25 mouse cellular contexts compared by ENCODE assay signal in the genomic region with DNA sequence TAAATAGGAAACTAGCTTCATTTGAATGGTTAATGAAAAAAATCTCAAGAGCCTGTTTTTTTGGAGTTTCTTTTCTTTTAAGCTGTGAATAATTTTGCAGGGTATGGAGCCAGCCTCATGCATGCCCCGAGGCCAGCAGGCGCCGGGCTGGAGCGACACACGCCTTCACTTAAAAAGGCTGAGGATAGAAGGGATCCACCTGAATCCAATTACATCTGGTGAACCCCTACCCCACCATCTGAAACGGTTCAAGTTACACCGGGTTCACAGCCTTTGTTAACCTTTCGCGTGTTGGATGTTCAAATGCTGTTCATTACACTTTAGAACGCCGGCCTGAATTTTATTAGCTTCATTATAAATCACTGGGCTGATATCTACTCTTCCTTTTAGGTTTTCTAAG.
DNase-seq lines count a peak whose midpoint lies in the region; ATAC-seq and TF ChIP-seq lines count a peak whose summit lies in the region.
"Had no signal": no experiment of that assay in that cellular context is flagged by ENCODE, and none has a peak within 500 bp of the region (broad histone marks: within the 10 kb centered on the region; RNA-seq: fewer than 3 reads in every experiment).

No protein-coding gene starts in this region.

- no peak overlapping the region for H3K4me2 ChIP-seq in hindbrain, embryonic 12.5 days (replicated peaks)
- H3K4me2 ChIP-seq in neural tube, embryonic 15.5 days = no peak overlapping the region
- H3K4me2 ChIP-seq in liver, postnatal 0 days (ENCODE audit: low read depth, low read length) = no peak overlapping the region
- H3K4me2 ChIP-seq: forebrain, embryonic 15.5 days; intestine, embryonic 15.5 days; liver, embryonic 13.5 days; lung, embryonic 15.5 days; midbrain, embryonic 11.5 days; neural tube, embryonic 13.5 days had no signal

- no peak for TF ChIP-seq CTCF in liver, postnatal 0 days (IDR thresholded peaks at IDR 0.05; ENCODE audit: low read depth)

- H3K9ac ChIP-seq in hindbrain, embryonic 12.5 days = no peak overlapping the region
- H3K9ac ChIP-seq in neural tube, embryonic 15.5 days (replicated peaks) = no peak overlapping the region
- H3K9ac ChIP-seq in liver, postnatal 0 days (replicated peaks) = no peak overlapping the region
- H3K9ac ChIP-seq: forebrain, embryonic 15.5 days; intestine, embryonic 15.5 days; liver, embryonic 13.5 days; lung, embryonic 15.5 days; neural tube, embryonic 13.5 days had no signal

- H3K4me3 ChIP-seq in hindbrain, embryonic 10.5 days = no peak overlapping the region
- no peak overlapping the region for H3K4me3 ChIP-seq in hindbrain, embryonic 12.5 days
- no peak overlapping the region for H3K4me3 ChIP-seq in neural tube, embryonic 15.5 days (replicated peaks)
- H3K4me3 ChIP-seq in limb, embryonic 10.5 days = no peak overlapping the region
- H3K4me3 ChIP-seq in liver, postnatal 0 days (ENCODE audit: low read depth, low read length) = no peak overlapping the region
- H3K4me3 ChIP-seq: forebrain, embryonic 15.5 days; gastrocnemius, adult 2 months; intestine, embryonic 15.5 days; left cerebral cortex, adult 2 months; liver, embryonic 13.5 days; lung, embryonic 15.5 days; neural tube, embryonic 13.5 days had no signal

- H3K27me3 ChIP-seq in hindbrain, embryonic 10.5 days (ENCODE audit: insufficient read depth, poor library complexity, severe bottlenecking) = peaks cover 8% of the 10 kb centered on the region; the same call in 1 of the 2 replicates
- H3K27me3 ChIP-seq in hindbrain, embryonic 12.5 days = no peaks in the 10 kb centered on the region
- no peaks in the 10 kb centered on the region for H3K27me3 ChIP-seq in neural tube, embryonic 15.5 days (replicated peaks)
- peaks cover 18% of the 10 kb centered on the region; the same call in 1 of the 2 replicates for H3K27me3 ChIP-seq in limb, embryonic 10.5 days (ENCODE audit: low read depth, poor library complexity, severe bottlenecking)
- H3K27me3 ChIP-seq in liver, postnatal 0 days (ENCODE audit: insufficient read depth, low read length) = no peaks in the 10 kb centered on the region
- H3K27me3 ChIP-seq: forebrain, embryonic 15.5 days; intestine, embryonic 15.5 days; liver, embryonic 13.5 days; lung, embryonic 15.5 days; neural tube, embryonic 13.5 days had no signal

- no peak for ATAC-seq in hindbrain, embryonic 12.5 days (ENCODE audit: low FRiP score)
- ATAC-seq in neural tube, embryonic 15.5 days (ENCODE audit: low FRiP score) = no peak
- ATAC-seq in liver, postnatal 0 days = no peak
- ATAC-seq: activated CD4-positive, CD25-positive, alpha-beta regulatory T cell, adult 4 months; forebrain, embryonic 15.5 days; intestine, embryonic 15.5 days had no signal

- H3K9me3 ChIP-seq in hindbrain, embryonic 10.5 days = peaks cover 6% of the 10 kb centered on the region; the same call in 1 of the 2 replicates
- peaks cover 8% of the 10 kb centered on the region for H3K9me3 ChIP-seq in hindbrain, embryonic 12.5 days (replicated peaks)
- H3K9me3 ChIP-seq in neural tube, embryonic 15.5 days (replicated peaks) = no peaks in the 10 kb centered on the region
- H3K9me3 ChIP-seq in limb, embryonic 10.5 days (replicated peaks) = no peaks in the 10 kb centered on the region
- peaks cover under 1% of the 10 kb centered on the region; the same call in 1 of the 2 replicates for H3K9me3 ChIP-seq in liver, postnatal 0 days (ENCODE audit: low read length)
- H3K9me3 ChIP-seq: forebrain, embryonic 15.5 days; intestine, embryonic 15.5 days; lung, embryonic 15.5 days had no signal

- H3K27ac ChIP-seq in hindbrain, embryonic 10.5 days = no peak overlapping the region
- H3K27ac ChIP-seq in hindbrain, embryonic 12.5 days = no peak overlapping the region
- H3K27ac ChIP-seq in neural tube, embryonic 15.5 days (replicated peaks) = no peak overlapping the region
- no peak overlapping the region for H3K27ac ChIP-seq in limb, embryonic 10.5 days
- no peak overlapping the region for H3K27ac ChIP-seq in liver, postnatal 0 days (ENCODE audit: low read depth)
- H3K27ac ChIP-seq: forebrain, embryonic 15.5 days; gastrocnemius, adult 2 months; intestine, embryonic 15.5 days; left cerebral cortex, adult 2 months; liver, embryonic 13.5 days; lung, embryonic 15.5 days; neural tube, embryonic 13.5 days had no signal

- WGBS in hindbrain, embryonic 10.5 days = 59% methylated on average over 11 of the region's 11 CpGs
- WGBS in hindbrain, embryonic 12.5 days = 63% methylated on average over 11 of the region's 11 CpGs
- 61% methylated on average over 11 of the region's 11 CpGs for WGBS in neural tube, embryonic 15.5 days
- 7% methylated on average over 11 of the region's 11 CpGs for WGBS in limb, embryonic 10.5 days
- WGBS in liver, postnatal 0 days (ENCODE audit: insufficient replicate concordance) = 72% methylated on average over 11 of the region's 11 CpGs

- no peak for TF ChIP-seq EP300 in liver, postnatal 0 days (IDR thresholded peaks at IDR 0.05; ENCODE audit: low read depth)

- 0 out of 2 replicates have a peak, but pooled peaks cover 5% of the 10 kb centered on the region for H3K4me1 ChIP-seq in hindbrain, embryonic 10.5 days (replicated peaks)
- H3K4me1 ChIP-seq in hindbrain, embryonic 12.5 days = peaks cover 3% of the 10 kb centered on the region; the same call in 1 of the 2 replicates
- peaks cover 11% of the 10 kb centered on the region for H3K4me1 ChIP-seq in neural tube, embryonic 15.5 days
- peaks cover 29% of the 10 kb centered on the region for H3K4me1 ChIP-seq in limb, embryonic 10.5 days
- H3K4me1 ChIP-seq in liver, postnatal 0 days (ENCODE audit: insufficient read depth) = no peaks in the 10 kb centered on the region
- H3K4me1 ChIP-seq: forebrain, embryonic 15.5 days; intestine, embryonic 15.5 days; liver, embryonic 13.5 days had no signal

- no peaks in the 10 kb centered on the region for H3K36me3 ChIP-seq in hindbrain, embryonic 10.5 days
- H3K36me3 ChIP-seq in hindbrain, embryonic 12.5 days = no peaks in the 10 kb centered on the region
- no peaks in the 10 kb centered on the region for H3K36me3 ChIP-seq in neural tube, embryonic 15.5 days
- H3K36me3 ChIP-seq in limb, embryonic 10.5 days = peaks cover 8% of the 10 kb centered on the region; the same call in 1 of the 2 replicates
- H3K36me3 ChIP-seq in liver, postnatal 0 days (replicated peaks; ENCODE audit: insufficient read depth, low read length) = no peaks in the 10 kb centered on the region
- H3K36me3 ChIP-seq: forebrain, embryonic 15.5 days; G1E; intestine, embryonic 15.5 days; liver, embryonic 13.5 days; lung, embryonic 15.5 days; neural tube, embryonic 13.5 days had no signal

- peak; percentile 47 for DNase-seq in hindbrain, embryonic 10.5 days (ENCODE audit: low spot score)
- peak; percentile 33 for DNase-seq in neural tube, embryonic 10.5 days (ENCODE audit: extremely low spot score, low spot score)
- peak; percentile 85 for DNase-seq in limb, embryonic 10.5 days (ENCODE audit: low spot score)
- no peak for DNase-seq in frontal cortex, postnatal 25 days (ENCODE audit: low spot score in 2 of 2)
- no peak for DNase-seq in liver, postnatal 0 days
- no peak for DNase-seq in thymus, postnatal 10 days (ENCODE audit: low spot score in 2 of 2)
- DNase-seq: adrenal gland, postnatal 10 days; cerebellum, adult 9-11 months; gastrocnemius, adult 2 months; heart, postnatal 4 days; kidney, postnatal 25 days; left cerebral cortex, postnatal 4 days; liver, embryonic 13.5 days; lung, postnatal 4 days; thymus, postnatal 14 days had no signal

Comparison
In these comparisons a context has a peak if more than half of its experiments do, and no peak if none do; other contexts are left out.
1. DNase-seq: peak in hindbrain, embryonic 10.5 days (single experiment), neural tube, embryonic 10.5 days (single experiment) and limb, embryonic 10.5 days (single experiment); none in frontal cortex, postnatal 25 days (0 of 2), liver, postnatal 0 days (single experiment) and thymus, postnatal 10 days (0 of 2).